Mouse (Mus musculus) stomach, postnatal 0 days (tissue): Measurements from ENCODE around the gene AW549877. TPM values are rescaled to one million over a fixed set of nuclear protein-coding genes. Genes with fewer than 3 reads are reported as not detected.

Experiments
- ATAC-seq: fragments of 200-750 bp; cut with Nextera tagmentation; 2 replicates; pipeline ENCODE4 v1.8.0; 2017; ENCODE audit not compliant: low FRiP score, low TSS enrichment
- DNase-seq: peaks from one replicate; pipeline ENCODE4 v3.0.0-alpha.2; 2016; ENCODE audit warnings: low spot score
- H3K27ac ChIP-seq: fragments of 300-500 bp; sonication (generic); replicated peaks from 2 replicates; pipeline ENCODE4 v1.5.1; 2014; ENCODE audit warnings: mild to moderate bottlenecking, control low read depth
- H3K27me3 ChIP-seq: fragments of 300-500 bp; sonication (generic); 2 replicates; pipeline ENCODE4 v1.6.1; 2014; ENCODE audit warnings: low read length; ENCODE audit not compliant: control insufficient read depth, insufficient read depth
- H3K36me3 ChIP-seq: fragments of 300-500 bp; sonication (generic); 2 replicates; pipeline ENCODE4 v1.6.1; 2014; ENCODE audit warnings: low read length, mixed read lengths; ENCODE audit not compliant: control insufficient read depth, insufficient read depth
- H3K4me1 ChIP-seq: fragments of 300-500 bp; sonication (generic); replicated peaks from 2 replicates; pipeline ENCODE4 v1.6.1; 2014; ENCODE audit warnings: antibody characterized with exemption; ENCODE audit not compliant: control insufficient read depth, insufficient read depth
- H3K4me2 ChIP-seq: fragments of 300-500 bp; sonication (generic); replicated peaks from 2 replicates; pipeline ENCODE4 v1.6.1; 2014; ENCODE audit warnings: low read depth, mild to moderate bottlenecking, control low read depth, moderate library complexity
- H3K4me3 ChIP-seq: fragments of 300-500 bp; sonication (generic); 2 replicates; pipeline ENCODE4 v1.5.1; 2014; ENCODE audit warnings: low read depth, low read length, control low read depth
- H3K9ac ChIP-seq: fragments of 300-500 bp; sonication (generic); 2 replicates; pipeline ENCODE4 v1.6.1; 2014; ENCODE audit warnings: mild to moderate bottlenecking, low read length, control low read depth, mixed read lengths
- H3K9me3 ChIP-seq: fragments of 300-500 bp; sonication (generic); 2 replicates; pipeline ENCODE4 v1.6.1; 2016; ENCODE audit warnings: low read length; ENCODE audit not compliant: control insufficient read depth
- CTCF ChIP-seq: IDR thresholded peaks from 2 replicates; pipeline ENCODE4 v1.5.1; 2016; ENCODE audit warnings: antibody characterized with exemption, low read depth, mild to moderate bottlenecking, moderate library complexity
- EP300 ChIP-seq: optimal IDR thresholded peaks from 2 replicates; pipeline ENCODE3; 2016; ENCODE audit warnings: antibody characterized with exemption
- WGBS: fragments of 180-500 bp; shearing (Covaris S2); extraction: QIAGEN DNeasy Blood & Tissue Kit; methylation state at CpG from one replicate; pipeline ENCODE4 v1.1.7; 2014; 5-methylcytosine and 5-hydroxymethylcytosine counted together
- polyA plus RNA-seq: library from polyadenylated mRNA; unstranded; fragments of >200 nt; fragmentation: Nextera tagmentation; extraction: Ambion mirVana; gene quantifications from 2 replicates; pipeline ENCODE4 v1.2.1, GENCODE M21; 2015

The AW549877 gene
- polyA plus RNA-seq, 1 experiment from 2014 or later: 10.9 TPM

- H3K4me3 ChIP-seq: no peak overlapping the region
- no peak for DNase-seq
These were observed 35.5 kb downstream of the AW549877 start for GRCm38 (mm10) chr15:3960094-3960493.

GRCm38 (mm10) chr15:3957982-3958381 lies 37.6 kb downstream of the AW549877 start:
- TF ChIP-seq EP300 (no peak), CTCF (peak; percentile 84)
- Histone ChIP-seq H3K4me2 (no peak overlapping the region), H3K27ac (no peak overlapping the region), H3K36me3 (no peaks in the 10 kb centered on the region), H3K9me3 (no peaks in the 10 kb centered on the region), H3K27me3 (no peaks in the 10 kb centered on the region), H3K4me3 (no peak overlapping the region), H3K4me1 (no peaks in the 10 kb centered on the region), H3K9ac (no peak overlapping the region)
- DNase-seq (peak; percentile 33), ATAC-seq (no peak)
- 19% methylated on average over 4 of the region's 4 CpGs for WGBS

More at GRCm38 (mm10) chr15:3960094-3960493, 35.5 kb downstream of the AW549877 start:
- Histone ChIP-seq H3K27ac (no peak overlapping the region), H3K9me3 (no peaks in the 10 kb centered on the region), H3K9ac (no peak overlapping the region), H3K4me2 (no peak overlapping the region), H3K36me3 (no peaks in the 10 kb centered on the region), H3K4me1 (no peaks in the 10 kb centered on the region), H3K27me3 (no peaks in the 10 kb centered on the region)
- no peak for TF ChIP-seq EP300
- no peak for TF ChIP-seq CTCF
- 55% methylated on average over 1 of the region's 1 CpGs for WGBS
- no peak for ATAC-seq

- H3K36me3 ChIP-seq: no peaks in the 10 kb centered on the region
- WGBS: 82% methylated on average over 2 of the region's 2 CpGs
- H3K4me2 ChIP-seq: no peak overlapping the region
- no peaks in the 10 kb centered on the region for H3K27me3 ChIP-seq
- no peaks in the 10 kb centered on the region for H3K4me1 ChIP-seq
- TF ChIP-seq EP300 (no peak), CTCF (no peak)
- H3K4me3 ChIP-seq: no peak overlapping the region
- DNase-seq (no peak), ATAC-seq (no peak)
- no peak overlapping the region for H3K9ac ChIP-seq
- H3K9me3 ChIP-seq: no peaks in the 10 kb centered on the region
- no peak overlapping the region for H3K27ac ChIP-seq
These were observed 40.6 kb downstream of the AW549877 start for GRCm38 (mm10) chr15:3954971-3955370.

GRCm38 (mm10) chr15:3938132-3938531 lies 57.4 kb downstream of the AW549877 start:
- no peaks in the 10 kb centered on the region for H3K36me3 ChIP-seq
- ATAC-seq: no peak
- H3K4me2 ChIP-seq: no peak overlapping the region
- no peaks in the 10 kb centered on the region for H3K9me3 ChIP-seq
- WGBS: 80% methylated on average over 2 of the region's 2 CpGs
- no peaks in the 10 kb centered on the region for H3K4me1 ChIP-seq
- H3K4me3 ChIP-seq: no peak overlapping the region
- H3K27ac ChIP-seq: no peak overlapping the region
- H3K27me3 ChIP-seq: no peaks in the 10 kb centered on the region
- DNase-seq: no peak
- TF ChIP-seq EP300 (no peak), CTCF (peak; percentile 54)
- H3K9ac ChIP-seq: no peak overlapping the region

GRCm38 (mm10) chr15:3936056-3936455 lies 59.5 kb downstream of the AW549877 start:
- TF ChIP-seq CTCF (no peak), EP300 (no peak)
- no peak overlapping the region for H3K4me2 ChIP-seq
- H3K27me3 ChIP-seq: no peaks in the 10 kb centered on the region
- no peak overlapping the region for H3K4me3 ChIP-seq
- no peaks in the 10 kb centered on the region for H3K4me1 ChIP-seq
- no peak overlapping the region for H3K9ac ChIP-seq
- no peaks in the 10 kb centered on the region for H3K9me3 ChIP-seq
- DNase-seq (no peak), ATAC-seq (no peak)
- H3K36me3 ChIP-seq: no peaks in the 10 kb centered on the region
- H3K27ac ChIP-seq: no peak overlapping the region
- 77% methylated on average over 3 of the region's 3 CpGs for WGBS

- no peaks in the 10 kb centered on the region for H3K36me3 ChIP-seq
- TF ChIP-seq CTCF (no peak), EP300 (no peak)
- H3K9ac ChIP-seq: no peak overlapping the region
- H3K4me1 ChIP-seq: no peaks in the 10 kb centered on the region
- no peak for DNase-seq
- no peaks in the 10 kb centered on the region for H3K9me3 ChIP-seq
- H3K4me2 ChIP-seq: no peak overlapping the region
- H3K27me3 ChIP-seq: no peaks in the 10 kb centered on the region
- H3K27ac ChIP-seq: no peak overlapping the region
- no peak for ATAC-seq
- WGBS: 82% methylated on average over 4 of the region's 4 CpGs
- H3K4me3 ChIP-seq: no peak overlapping the region
These were observed 62.1 kb downstream of the AW549877 start for GRCm38 (mm10) chr15:3933466-3933865.

Other genes starting within 250 kb of the AW549877 start
- 17.3 and 19.0 TPM in 2 replicates for gene Fbxo4, start 16.2 kb downstream of the AW549877 start, polyA plus RNA-seq
- gene Oxct1, start 30.6 kb upstream of the AW549877 start, polyA plus RNA-seq: 128 and 131 TPM in 2 replicates